Mouse (Mus musculus) testis, adult 2 months (tissue): ENCODE results near the gene Rabep1. TPM values are rescaled to one million over a fixed set of nuclear protein-coding genes. Genes with fewer than 3 reads are reported as not detected.

ENCODE experiments used
- H3K27ac ChIP-seq: fragments of 200-500 bp; 2 replicates; pipeline ENCODE4 v1.5.1; 2012; ENCODE audit warnings: low read depth, low read length; ENCODE audit not compliant: control insufficient read depth, insufficient read depth
- H3K27me3 ChIP-seq: fragments of 200-500 bp; 2 replicates; pipeline ENCODE4 v1.6.1; 2012; ENCODE audit warnings: mild to moderate bottlenecking, low read length, moderate library complexity; ENCODE audit not compliant: control insufficient read depth, insufficient read depth
- H3K36me3 ChIP-seq: fragments of 200-500 bp; 2 replicates; pipeline ENCODE4 v1.6.1; 2012; ENCODE audit warnings: mild to moderate bottlenecking, low read length; ENCODE audit not compliant: control insufficient read depth, insufficient read depth
- H3K4me1 ChIP-seq: fragments of 200-500 bp; 2 replicates; pipeline ENCODE4 v1.6.1; 2012; ENCODE audit warnings: low read length; ENCODE audit not compliant: control insufficient read depth, insufficient read depth
- H3K4me3 ChIP-seq: fragments of 200-500 bp; 2 replicates; pipeline ENCODE4 v1.5.1; 2012; ENCODE audit warnings: low read depth, mild to moderate bottlenecking, low read length, moderate library complexity, mixed read lengths; ENCODE audit not compliant: control insufficient read depth
- CTCF ChIP-seq: fragments of 200-500 bp; IDR thresholded peaks from 2 replicates; pipeline ENCODE4 v1.5.1; 2012; ENCODE audit warnings: low read depth, mild to moderate bottlenecking, inconsistent platforms, low read length, moderate library complexity; ENCODE audit not compliant: control insufficient read depth, insufficient read depth, insufficient replicate concordance
- POLR2A ChIP-seq: fragments of 200-500 bp; IDR thresholded peaks from 2 replicates; pipeline ENCODE4 v1.6.1; 2012; ENCODE audit warnings: low read depth, mild to moderate bottlenecking, inconsistent platforms, low read length, moderate library complexity; ENCODE audit not compliant: control insufficient read depth
- polyA plus RNA-seq: library from polyadenylated mRNA; depleted of rRNA; stranded (reverse); fragments of >200 nt; gene quantifications from 2 replicates; pipeline ENCODE4 v1.2.3, GENCODE M21; 2012; rRNA removed

Rabep1 gene
- polyA plus RNA-seq, result 2.8 and 3.4 TPM in 2 replicates

DNA sequence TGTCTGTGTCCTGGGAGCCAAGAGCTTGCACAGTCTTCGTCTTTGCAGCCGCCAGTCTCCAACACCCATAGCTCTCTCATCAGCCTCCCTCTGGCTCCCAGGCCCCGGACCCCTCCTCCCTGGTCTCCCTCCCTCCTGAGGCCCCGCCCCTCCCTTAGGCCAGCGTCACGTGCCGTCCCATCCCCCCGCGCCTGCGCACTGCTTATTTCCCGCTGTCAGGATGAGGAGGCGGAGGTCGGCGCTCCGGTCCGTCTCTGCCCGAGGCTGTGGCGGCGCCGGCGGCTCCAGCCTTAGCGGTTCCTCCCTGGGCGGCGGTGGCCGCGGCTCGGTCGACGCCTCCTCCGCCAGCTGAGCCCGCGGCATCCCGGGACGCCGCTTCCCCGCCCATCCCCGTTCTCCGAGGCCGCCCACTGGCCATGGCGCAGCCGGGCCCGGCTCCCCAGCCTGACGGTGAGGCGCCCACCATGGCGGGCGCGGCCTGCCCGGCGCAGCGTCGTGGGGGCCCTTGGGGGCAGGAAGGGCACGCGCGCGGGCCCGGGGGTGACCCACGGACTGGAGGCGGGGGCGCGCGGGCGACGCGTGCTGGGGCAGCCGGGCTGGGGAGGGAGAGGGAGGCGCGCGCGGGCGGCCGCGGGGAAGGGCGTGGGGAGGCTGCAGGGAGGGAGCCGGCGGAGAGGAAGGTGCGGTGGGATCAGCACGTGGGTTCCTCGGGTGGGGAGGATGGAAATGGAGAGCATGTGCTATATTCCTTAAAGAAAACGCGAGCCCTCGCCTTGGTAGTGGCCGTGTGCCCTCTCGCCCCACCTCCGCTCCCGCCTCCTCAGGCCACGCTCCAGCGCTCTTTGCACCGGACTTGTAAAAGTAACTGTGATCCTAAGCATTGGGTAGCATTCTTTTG, at the start of gene Rabep1:
Gene Rabep1 (plus strand): TSS at position 220 of the 898 bp plus-strand sequence.
- no peaks in the 10 kb centered on the region for H3K27me3 ChIP-seq
- H3K36me3 ChIP-seq, result no peaks in the 10 kb centered on the region
- TF ChIP-seq CTCF (no peak), POLR2A (peak; percentile 94)

DNA sequence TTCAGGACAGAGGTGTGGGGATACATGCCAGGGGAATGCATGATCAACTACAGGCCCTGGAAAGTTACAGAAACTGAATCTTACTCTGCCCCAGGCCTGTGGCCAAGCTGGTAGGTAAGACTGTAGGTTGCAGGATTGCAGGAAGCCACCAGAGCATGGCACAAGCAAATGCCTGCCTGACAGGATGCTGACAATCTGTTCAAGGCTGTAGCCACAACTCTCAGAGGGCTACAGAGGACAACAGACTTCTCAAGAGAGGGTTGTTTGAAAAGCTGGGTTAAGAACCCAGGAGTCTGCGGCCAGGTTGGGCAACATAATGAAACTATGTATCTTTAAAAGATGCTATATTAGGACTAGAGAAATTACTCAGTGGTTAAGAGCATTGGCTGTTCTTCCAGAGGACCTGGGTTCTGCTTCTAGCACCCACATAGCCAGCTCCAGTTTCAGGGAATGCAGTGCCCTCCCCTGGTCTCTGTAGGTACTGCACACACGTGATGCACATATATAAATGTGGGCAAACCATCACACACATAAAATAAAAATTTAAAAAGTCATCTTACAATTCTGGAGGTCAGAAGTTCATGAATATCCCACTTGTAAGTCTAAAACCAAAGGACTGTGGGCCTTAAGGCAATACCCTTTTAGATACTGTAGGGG, 42.2 kb upstream of the Rabep1 start:
- no peaks in the 10 kb centered on the region for H3K36me3 ChIP-seq
- no peak overlapping the region for H3K4me3 ChIP-seq
- TF ChIP-seq POLR2A, result no peak
- peak; percentile 35; the same call in 1 of the 2 replicates for TF ChIP-seq CTCF
- no peak overlapping the region for H3K27ac ChIP-seq
- no peaks in the 10 kb centered on the region for H3K27me3 ChIP-seq
- H3K4me1 ChIP-seq, result peaks cover 8% of the 10 kb centered on the region

More for the DNA sequence above, at the start of gene Rabep1:
- peak within 1 kb of the TSS; percentile 70 for H3K27ac ChIP-seq
- peaks cover 7% of the 10 kb centered on the region for H3K4me1 ChIP-seq
- H3K4me3 ChIP-seq, result peak within 1 kb of the TSS; percentile 92

DNA sequence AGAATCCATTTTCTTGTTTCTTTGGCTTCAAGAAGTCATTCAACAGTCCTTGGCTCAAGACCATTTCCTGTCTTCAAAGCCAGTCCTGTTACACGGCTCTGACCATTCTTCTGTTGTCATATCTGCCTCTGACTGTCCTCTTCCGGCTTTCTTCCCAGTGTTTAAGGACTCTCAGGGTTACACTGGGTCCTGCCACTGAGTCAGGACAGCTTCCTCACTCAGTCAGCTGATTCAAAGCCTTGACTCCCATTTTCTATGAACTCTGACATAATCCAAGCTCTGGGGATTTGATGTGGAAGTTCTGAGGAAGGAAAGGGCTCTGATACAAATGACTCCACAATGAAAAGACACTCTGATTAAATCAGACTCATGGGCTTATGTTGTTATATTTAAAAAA, 41.7 kb upstream of the Rabep1 start:
- Histone ChIP-seq H3K27ac (no peak overlapping the region), H3K4me1 (peaks cover 8% of the 10 kb centered on the region), H3K36me3 (no peaks in the 10 kb centered on the region), H3K4me3 (no peak overlapping the region), H3K27me3 (no peaks in the 10 kb centered on the region)
- no peak for TF ChIP-seq POLR2A
- no peak for TF ChIP-seq CTCF

DNA sequence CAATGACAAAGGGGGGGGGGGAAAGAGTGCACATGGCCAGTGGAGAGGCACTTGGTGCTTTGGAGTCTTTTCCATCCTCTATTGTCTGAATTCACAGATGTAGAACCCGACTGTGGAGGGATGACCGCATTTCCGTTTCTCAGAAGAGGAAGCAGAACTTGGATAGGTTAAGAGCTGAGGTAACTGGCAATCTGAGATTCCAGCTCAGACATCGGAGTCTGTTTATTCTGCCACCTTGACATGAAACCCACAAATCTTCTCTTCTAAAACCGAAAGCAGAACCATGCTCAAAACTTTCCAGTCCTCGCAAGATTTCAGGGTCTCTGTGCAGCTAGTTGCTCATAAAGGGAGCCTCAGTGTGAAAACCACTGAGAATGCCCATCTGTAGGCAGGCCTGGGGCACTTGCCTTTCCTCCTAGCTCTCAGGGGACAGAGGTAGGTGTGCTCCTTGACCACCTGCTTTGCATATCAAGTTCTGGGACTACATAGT, 40.8 kb upstream of the Rabep1 start:
- H3K4me1 ChIP-seq, result peaks cover 8% of the 10 kb centered on the region
- no peaks in the 10 kb centered on the region for H3K27me3 ChIP-seq
- H3K36me3 ChIP-seq, result no peaks in the 10 kb centered on the region
- no peak overlapping the region for H3K27ac ChIP-seq
- no peak for TF ChIP-seq CTCF
- TF ChIP-seq POLR2A, result no peak
- peak overlapping the region; percentile 28; the same call in 1 of the 2 replicates for H3K4me3 ChIP-seq

DNA sequence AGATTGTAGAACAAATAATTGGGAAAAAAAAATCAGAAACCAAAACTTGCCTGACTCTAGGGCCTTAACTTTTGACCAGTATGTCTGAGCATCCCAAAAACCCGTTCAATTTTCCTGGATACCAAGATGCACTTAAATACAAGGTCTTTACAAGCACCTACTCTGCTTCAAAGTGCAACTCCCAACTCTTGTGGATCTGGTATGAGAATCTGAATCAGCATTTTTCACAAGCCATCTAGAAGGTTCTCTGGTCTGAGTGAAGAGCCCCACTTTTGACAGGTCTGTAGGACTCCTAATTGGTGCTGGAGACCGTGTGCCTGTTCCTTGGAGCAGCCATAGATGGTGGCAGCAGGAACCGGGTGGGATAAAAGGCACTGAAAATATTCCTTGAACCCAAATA, 40.2 kb upstream of the Rabep1 start:
- no peak for TF ChIP-seq CTCF
- TF ChIP-seq POLR2A, result no peak
- H3K36me3 ChIP-seq, result no peaks in the 10 kb centered on the region
- peak overlapping the region; percentile 66; the same call in 1 of the 2 replicates for H3K27ac ChIP-seq
- no peak overlapping the region for H3K4me3 ChIP-seq
- peaks cover 8% of the 10 kb centered on the region for H3K4me1 ChIP-seq
- H3K27me3 ChIP-seq, result no peaks in the 10 kb centered on the region

DNA sequence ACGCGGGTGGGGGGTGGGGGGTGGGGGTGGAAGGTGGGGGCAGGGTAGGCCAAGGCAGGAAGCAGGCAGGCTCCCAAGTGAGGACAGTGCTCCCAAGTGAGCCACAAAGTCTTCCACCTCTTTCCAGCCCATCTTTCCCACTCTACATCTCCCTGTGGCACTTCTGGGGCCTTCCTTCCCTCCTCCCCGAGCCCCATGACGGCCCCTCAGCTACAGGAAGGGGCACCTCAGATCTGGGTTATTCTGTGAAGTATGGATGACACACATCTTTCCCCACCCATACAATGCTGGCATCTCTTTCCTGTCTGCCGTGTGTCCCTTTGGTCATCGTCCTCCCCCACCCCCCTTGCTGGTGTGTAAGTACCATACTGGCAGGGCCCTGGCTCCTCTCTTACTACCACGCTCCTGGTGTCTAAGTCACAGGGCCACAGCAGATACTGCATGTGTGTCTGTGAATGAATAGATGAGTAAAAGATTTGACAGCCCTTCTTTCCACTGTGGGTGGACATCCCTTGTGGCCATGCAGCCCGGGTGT, 38.9 kb upstream of the Rabep1 start:
- TF ChIP-seq POLR2A (no peak), CTCF (no peak)

DNA sequence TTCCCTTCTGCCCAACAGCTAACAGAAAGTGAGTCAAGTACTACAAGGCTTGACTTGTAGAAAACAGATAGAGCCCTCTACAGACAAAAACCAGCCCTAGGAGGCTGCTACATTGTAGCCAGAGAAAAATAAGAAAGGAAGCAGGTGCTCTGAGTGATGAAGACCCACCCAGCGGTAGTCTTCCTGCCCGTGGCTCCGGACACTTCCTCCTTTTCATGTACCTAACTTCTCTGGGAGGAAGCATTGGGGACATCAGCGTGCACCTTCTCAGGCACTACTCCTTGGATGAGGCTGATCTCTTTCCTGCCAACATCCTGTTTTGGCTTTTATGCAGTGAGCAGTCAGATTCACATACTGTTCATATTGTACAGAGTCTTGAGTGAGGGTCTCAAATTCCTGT, 37.9 kb upstream of the Rabep1 start:
- Histone ChIP-seq H3K36me3 (no peaks in the 10 kb centered on the region), H3K4me1 (peaks cover 8% of the 10 kb centered on the region), H3K27me3 (no peaks in the 10 kb centered on the region), H3K4me3 (no peak overlapping the region), H3K27ac (no peak overlapping the region)
- no peak for TF ChIP-seq CTCF
- no peak for TF ChIP-seq POLR2A

More for the DNA sequence above, 38.9 kb upstream of the Rabep1 start:
- Histone ChIP-seq H3K4me3 (no peak overlapping the region), H3K27ac (no peak overlapping the region), H3K4me1 (peaks cover 8% of the 10 kb centered on the region), H3K27me3 (no peaks in the 10 kb centered on the region), H3K36me3 (no peaks in the 10 kb centered on the region)
